ENCODE assay signal across 8 mouse cellular contexts in the genomic region with DNA sequence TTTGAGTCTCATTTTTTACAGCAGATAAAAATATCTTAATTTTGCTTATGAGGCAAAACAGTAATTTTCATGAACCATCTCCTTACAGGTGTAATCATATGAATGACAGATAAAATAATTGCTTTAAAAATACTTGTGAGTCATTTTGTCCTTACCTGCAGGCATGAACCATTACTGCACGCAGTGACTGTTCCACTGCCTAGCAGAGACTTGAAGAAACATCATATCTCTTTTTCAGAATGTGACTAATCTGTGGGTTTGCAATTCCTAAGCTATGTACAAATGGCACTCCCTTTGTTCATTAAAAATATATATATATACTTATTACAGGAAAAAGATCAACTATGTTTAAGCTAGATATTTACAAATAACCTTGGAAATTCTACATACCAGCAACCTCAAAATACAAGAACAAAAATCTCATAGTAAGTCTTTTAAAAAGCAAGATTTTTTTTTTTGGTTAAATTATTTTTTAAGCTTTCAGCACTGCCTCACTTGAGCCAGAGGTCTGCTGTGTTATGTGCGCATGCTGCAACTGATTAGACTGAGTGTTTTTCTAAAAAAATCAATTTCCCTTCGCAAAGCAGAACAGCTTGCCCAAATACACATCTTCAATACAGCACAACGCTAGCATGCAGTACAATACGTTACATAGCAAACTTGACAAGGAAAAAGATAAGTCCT.
DNase-seq lines count a peak whose midpoint lies in the region; ATAC-seq lines count a peak whose summit lies in the region.

No protein-coding gene starts in this region.

- no peak for ATAC-seq in erythroblast, adult 5-6 weeks (replicated peaks; ENCODE audit: low FRiP score, poor library complexity, severe bottlenecking)

- H3K4me3 ChIP-seq in erythroblast, embryonic 14.5 days (replicated peaks), result peak overlapping the region; percentile 66

- H3K4me1 ChIP-seq in erythroblast, embryonic 14.5 days (ENCODE audit: control insufficient read depth), result peaks cover 11% of the 10 kb centered on the region

- H3K9me3 ChIP-seq in erythroblast, embryonic 14.5 days (ENCODE audit: control insufficient read depth, low read length), result no peaks in the 10 kb centered on the region

- DNase-seq in CD4-positive, CD25-positive, alpha-beta regulatory T cell, adult 2 months (ENCODE audit: low read depth, low spot score), result peak; percentile 34
- peak; percentile 6 for DNase-seq in forelimb bud, embryonic 11.5 days (ENCODE audit: low read depth, low spot score)
- peak; percentile 8 for DNase-seq in lung, postnatal 10 days
- no peak for DNase-seq in ovary, adult 18-20 months (ENCODE audit: low spot score)
- no peak for DNase-seq in gastrocnemius, adult 8-10 months (ENCODE audit: low spot score in 2 of 2)
- no peak for DNase-seq in cerebellum, postnatal 36 days

- no peaks in the 10 kb centered on the region for H3K36me3 ChIP-seq in erythroblast, embryonic 14.5 days (ENCODE audit: control insufficient read depth)

- H3K27me3 ChIP-seq in erythroblast, embryonic 14.5 days (ENCODE audit: control insufficient read depth), result no peaks in the 10 kb centered on the region

Comparison
In these comparisons a context has a peak if more than half of its experiments do, and no peak if none do; other contexts are left out.
1. DNase-seq: peak in CD4-positive, CD25-positive, alpha-beta regulatory T cell, adult 2 months (single experiment), forelimb bud, embryonic 11.5 days (single experiment) and lung, postnatal 10 days (single experiment); none in ovary, adult 18-20 months (single experiment), gastrocnemius, adult 8-10 months (0 of 2) and cerebellum, postnatal 36 days (0 of 2).